Mouse (Mus musculus): ENCODE measurements around the gene Gm15319.
"Not testable (repeated sequence)": the region's sequence is repeated elsewhere in the genome, so short reads cannot be mapped to it uniquely, and the experiment has no call there.

GRCm38 (mm10) chr8:20380590-20381238, 17.7 kb upstream of the Gm15319 start:
- not testable (repeated sequence) for TF ChIP-seq ZC3H11A (IDR thresholded peaks at IDR 0.05; ENCODE audit: borderline replicate concordance, low read depth, low read length); CHD2 (IDR thresholded peaks at IDR 0.05; ENCODE audit: low read depth, low read length); HCFC1 (IDR thresholded peaks at IDR 0.05; ENCODE audit: borderline replicate concordance, insufficient read depth, low read length); MAFK (IDR thresholded peaks at IDR 0.05; ENCODE audit: insufficient read depth, low read depth, low read length); ZNF384 (IDR thresholded peaks at IDR 0.05; ENCODE audit: low read depth, low read length)
